Mouse (Mus musculus): ENCODE measurements around the gene Ubxn2a.
"Not testable (repeated sequence)": the region's sequence is repeated elsewhere in the genome, so short reads cannot be mapped to it uniquely, and the experiment has no call there.

The Ubxn2a gene

DNA sequence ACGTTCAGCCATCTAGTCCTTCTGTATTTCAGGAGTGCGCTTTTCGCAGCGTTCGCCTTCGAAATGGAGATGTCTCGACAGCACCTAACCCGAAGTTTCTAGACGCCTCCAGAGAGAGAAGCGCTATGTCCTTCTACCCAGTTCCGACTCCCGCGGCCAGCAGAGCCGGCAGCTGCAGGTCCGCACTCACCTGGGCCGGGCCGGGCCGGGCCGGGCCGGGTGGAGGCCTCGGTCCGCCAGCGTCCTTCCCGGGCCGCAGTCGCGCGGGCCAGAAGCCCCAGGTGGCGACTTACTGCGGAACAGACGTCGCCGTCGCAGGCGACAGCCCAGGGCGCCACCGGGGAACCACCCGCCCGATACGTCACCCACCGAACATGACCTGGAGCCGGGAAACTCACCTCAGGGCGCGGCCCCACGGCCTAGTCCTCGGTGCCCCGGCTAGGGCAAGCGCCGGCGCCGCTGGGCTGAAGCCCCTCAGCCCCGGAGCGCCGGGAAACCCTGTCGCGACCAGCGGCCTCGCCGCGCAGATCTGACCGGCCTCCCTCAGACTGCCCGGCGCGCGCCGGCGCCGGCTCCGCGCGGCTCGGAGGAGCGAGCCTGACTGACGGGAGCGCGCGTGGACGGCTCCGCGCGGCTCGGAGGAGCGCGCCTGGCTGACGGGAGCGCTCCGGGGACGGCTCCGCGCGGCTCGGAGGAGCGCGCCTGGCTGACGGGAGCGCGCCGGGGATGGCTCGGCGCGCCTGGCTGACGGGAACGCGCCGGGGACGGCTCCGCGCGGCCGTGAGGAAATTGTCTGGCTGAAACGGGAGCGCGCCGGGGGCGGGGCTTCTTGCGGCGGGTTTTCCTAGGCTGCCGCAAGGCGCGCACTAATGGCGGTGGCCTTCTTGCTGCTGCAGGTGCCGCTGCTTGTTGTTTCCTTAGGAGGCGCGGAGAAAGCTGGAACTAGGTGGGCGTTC, at the start of gene Ubxn2a:
Gene Ubxn2a, minus strand, starts transcription at position 755 of the 956 bp plus-strand sequence.
- peak; percentile 80 for DNase-seq (ENCODE audit: low read depth, low spot score)

GRCm38 (mm10) chr12:4953156-4953555, 45.7 kb upstream of the Ubxn2a start:
- DNase-seq (ENCODE audit: low read depth, low spot score) = no peak

GRCm38 (mm10) chr12:4952272-4952671, 44.8 kb upstream of the Ubxn2a start:
- no peak for DNase-seq (ENCODE audit: low read depth, low spot score)

GRCm38 (mm10) chr12:4930820-4931548, 23.5 kb upstream of the Ubxn2a start:
- DNase-seq (ENCODE audit: low read depth, low spot score) = no peak

GRCm38 (mm10) chr12:4928197-4928596, 20.7 kb upstream of the Ubxn2a start:
- DNase-seq (ENCODE audit: low read depth, low spot score) = no peak

- peak; percentile 12 for DNase-seq (ENCODE audit: low read depth, low spot score)
Observed at GRCm38 (mm10) chr12:4917805-4918591, 10.5 kb upstream of the Ubxn2a start.

- peak; percentile 88 for DNase-seq (ENCODE audit: low read depth, low spot score)
Observed at GRCm38 (mm10) chr12:4916994-4917804, 9.7 kb upstream of the Ubxn2a start, which contains the start of gene Atad2b. TSS of gene Atad2b (plus strand) at chr12:4917353.

DNA sequence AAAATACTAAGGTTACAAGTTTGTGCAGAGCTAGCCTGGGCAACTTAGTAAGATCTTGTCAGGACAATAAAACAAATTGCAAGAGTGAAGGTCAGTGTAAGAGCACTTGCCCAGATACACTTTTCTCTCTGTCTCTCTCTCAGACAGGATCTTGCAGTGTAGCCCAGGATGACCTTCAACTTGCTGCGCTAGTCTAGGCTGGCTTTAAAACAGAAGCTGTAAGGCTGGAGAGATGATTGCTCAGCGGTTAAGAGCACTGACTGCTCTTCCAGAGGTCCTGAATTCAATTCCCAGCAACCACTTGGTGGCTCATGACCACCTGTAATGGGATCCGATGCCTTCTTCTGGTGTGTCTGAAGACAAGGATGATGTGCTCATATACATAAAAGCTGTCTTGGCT, 7.4 kb upstream of the Ubxn2a start:
- no peak for DNase-seq (ENCODE audit: low read depth, low spot score)

- no peak for DNase-seq (ENCODE audit: low read depth, low spot score)
Observed at GRCm38 (mm10) chr12:4914441-4914840, 6.9 kb upstream of the Ubxn2a start.

DNA sequence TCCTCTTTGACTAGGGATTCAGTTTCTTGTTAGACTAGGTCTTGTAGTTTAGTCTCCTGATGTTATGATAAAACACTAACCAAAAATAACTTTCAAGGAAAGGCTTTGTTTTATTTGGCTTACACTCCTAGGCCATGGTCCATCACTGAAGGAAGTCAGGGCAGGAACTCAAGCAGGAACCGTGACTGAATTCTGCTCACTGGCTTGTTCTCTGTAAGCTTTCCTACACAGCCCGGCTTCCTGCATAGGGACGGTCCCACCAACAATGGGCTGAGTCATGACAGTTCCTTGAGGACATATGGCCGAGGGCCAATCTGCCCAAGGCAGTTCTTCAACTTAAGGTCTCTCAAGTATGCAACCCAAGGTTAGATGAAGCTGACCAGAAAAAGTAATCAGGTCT, 4.2 kb upstream of the Ubxn2a start:
- DNase-seq (ENCODE audit: low read depth, low spot score) = no peak

- not testable (repeated sequence) for DNase-seq (ENCODE audit: low read depth, low spot score)
Observed at GRCm38 (mm10) chr12:4910496-4910895, 3.0 kb upstream of the Ubxn2a start.

DNA sequence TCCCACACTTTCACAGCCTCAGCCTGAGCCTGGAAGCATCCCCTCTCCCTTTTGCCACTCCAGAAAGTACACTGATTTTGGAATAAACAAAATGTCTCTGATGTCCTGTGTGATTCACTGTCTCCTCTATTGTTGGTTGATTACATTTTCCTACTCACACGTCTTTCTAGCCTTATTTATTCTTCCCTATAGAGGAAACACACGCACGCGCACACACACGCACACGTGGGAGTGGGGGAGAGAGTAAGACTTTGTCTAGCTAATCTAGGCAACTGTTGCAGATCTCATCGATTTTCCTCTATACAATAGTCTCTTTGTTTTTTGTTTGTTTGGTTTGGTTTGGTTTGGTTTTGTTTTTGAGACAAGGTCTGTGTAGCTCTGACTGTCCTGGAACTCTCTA, 886 bp upstream of the Ubxn2a start:
- no peak for DNase-seq (ENCODE audit: low read depth, low spot score)

DNA sequence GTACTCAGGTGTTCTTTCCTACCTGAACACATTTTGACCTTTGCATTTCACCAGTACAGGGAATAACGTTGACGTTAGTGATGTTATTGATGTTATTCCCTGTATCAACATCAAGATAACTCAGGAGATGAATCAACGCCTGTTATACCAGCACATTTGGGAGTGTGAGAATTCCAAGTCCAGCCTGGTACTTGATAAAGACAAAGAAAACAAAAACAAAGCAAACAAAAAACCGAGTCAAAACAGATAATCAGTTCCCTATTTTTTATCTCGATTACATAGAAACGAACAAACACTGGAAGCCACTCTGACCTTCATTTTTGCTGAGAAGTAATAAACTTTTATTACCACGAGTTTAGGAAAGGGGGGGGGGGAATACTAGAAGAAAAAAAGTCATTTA, 1.0 kb downstream of the Ubxn2a start:
- DNase-seq (ENCODE audit: low read depth, low spot score) = no peak

DNA sequence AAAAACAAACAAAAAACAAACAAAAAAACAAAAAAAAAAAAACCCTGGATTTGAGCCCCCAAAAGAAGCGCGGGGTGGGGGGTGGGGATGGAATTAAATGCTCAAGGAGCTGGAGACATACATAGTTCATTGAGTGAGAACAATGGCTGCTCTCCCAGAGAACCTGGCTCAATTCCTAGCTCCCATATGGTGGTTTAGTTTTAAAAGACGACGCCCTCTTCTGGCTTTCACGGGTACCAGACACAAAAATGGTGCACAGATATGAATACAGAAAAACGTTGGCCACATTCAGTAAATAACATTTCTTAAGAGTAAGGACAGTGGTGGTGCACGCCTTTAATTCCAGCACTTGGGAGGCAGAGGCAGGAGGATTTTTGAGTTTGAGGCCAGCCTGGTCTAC, 1.6 kb downstream of the Ubxn2a start:
- no peak for DNase-seq (ENCODE audit: low read depth, low spot score)

DNA sequence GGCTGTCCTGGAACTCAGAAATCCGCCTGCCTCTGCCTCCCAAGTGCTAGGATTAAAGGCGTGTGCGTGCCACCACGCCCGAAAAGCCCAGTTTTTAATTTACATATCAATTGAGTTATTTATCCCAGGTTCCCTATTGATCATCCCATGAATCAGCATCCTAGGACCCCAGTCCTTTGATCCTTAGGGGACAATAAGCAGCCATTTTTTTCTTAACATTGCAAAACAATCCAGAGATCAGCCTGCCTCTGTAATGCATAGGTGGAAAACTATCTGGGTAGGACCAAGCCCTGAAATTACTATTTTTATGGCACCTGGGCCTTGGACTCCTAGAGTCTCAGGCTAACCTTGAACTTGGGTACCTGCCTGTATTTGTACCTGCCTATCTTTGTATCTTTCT, 9.5 kb downstream of the Ubxn2a start:
- no peak for DNase-seq (ENCODE audit: low read depth, low spot score)

DNA sequence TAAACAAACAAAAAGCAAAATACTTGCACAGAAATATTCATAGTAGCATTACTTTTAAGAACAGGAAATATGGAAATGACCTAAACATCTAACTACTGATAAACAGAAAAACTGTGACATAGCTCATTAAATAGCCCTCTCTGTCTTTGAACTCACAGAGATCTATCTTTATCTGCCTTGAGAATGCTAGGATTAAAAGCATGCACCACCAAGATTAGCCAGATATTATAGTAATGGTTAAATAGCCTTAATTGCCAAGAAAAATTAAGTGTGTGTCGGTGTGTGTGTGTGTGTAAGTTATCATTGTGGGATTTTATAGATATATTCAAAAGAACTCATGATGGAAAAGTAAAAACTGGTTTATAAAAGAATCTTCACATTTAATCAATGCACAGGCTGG, 17.6 kb downstream of the Ubxn2a start:
- DNase-seq (ENCODE audit: low read depth, low spot score) = no peak

DNA sequence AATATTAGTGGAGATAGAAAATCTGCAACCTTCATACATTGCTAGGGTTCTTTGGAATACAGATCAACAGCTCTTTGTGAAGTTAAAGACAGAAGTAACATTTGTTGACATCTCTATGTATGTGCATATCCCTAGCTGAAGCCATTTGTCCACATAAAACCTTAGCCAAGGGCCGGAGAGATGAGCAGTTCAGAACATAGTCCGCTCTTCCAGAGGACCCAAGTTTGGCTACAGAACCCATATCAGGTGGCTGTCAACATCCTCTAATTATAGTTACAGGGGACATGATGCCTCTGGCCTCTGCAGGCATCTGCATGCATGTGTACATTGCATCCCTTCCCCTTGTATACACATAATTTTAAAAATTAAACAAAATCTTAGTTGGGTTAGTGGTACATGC, 18.3 kb downstream of the Ubxn2a start:
- no peak for DNase-seq (ENCODE audit: low read depth, low spot score)

- no peak for DNase-seq (ENCODE audit: low read depth, low spot score)
Observed at GRCm38 (mm10) chr12:4888739-4889138, 18.8 kb downstream of the Ubxn2a start.

GRCm38 (mm10) chr12:4886581-4886980, 20.9 kb downstream of the Ubxn2a start:
- not testable (repeated sequence) for DNase-seq (ENCODE audit: low read depth, low spot score)

DNA sequence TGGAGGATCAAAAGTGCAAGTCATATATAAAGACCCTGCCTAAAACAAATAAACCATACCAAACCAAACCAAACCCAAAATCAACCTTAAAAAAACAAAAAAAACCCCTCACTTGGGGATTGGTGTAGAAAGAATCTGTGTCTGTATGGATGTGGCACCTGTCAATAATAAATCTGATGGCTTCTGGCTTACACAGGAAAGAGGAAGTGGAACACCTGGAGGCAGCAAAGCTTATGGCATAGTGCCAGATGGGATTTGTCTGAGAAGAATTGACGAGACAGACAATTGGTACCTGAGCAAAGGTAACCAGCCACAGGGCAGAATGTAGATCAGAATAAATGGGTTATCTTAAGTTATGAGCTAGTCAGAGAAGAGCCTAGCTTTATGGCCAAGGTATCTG, 22.4 kb downstream of the Ubxn2a start:
- no peak for DNase-seq (ENCODE audit: low read depth, low spot score)

DNA sequence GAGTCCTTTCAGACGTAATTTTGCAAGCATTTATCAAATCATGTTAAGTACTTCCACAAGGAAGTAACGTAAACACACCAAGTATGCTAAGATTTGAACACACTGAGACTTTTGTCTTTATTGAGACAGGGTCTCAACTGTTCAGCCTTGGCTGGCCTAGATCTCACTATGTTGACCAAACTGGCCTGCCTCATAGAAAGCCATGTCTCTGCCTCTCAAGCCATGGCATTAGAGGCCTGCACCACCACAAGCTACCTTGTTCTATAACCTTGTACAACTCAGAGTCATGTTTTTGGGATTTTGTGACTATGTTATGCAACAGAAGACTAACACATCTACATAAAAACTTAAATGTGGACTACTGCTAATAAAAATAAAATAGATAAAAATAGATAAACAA, 25.4 kb downstream of the Ubxn2a start:
- DNase-seq (ENCODE audit: low read depth, low spot score) = no peak

All from brain, embryonic 18.5 days (tissue).